Mouse (Mus musculus): ENCODE results near the gene Gm20388.

- TF ChIP-seq TAL1 (IDR thresholded peaks at IDR 0.05; ENCODE audit: low read length), result peak; percentile 57; the same call in 2 of the 3 replicates
- peak; percentile 73 for TF ChIP-seq GATA1 (IDR thresholded peaks at IDR 0.05; ENCODE audit: low read length)
These were observed 2656.1 kb downstream of the Gm20388 start for GRCm38 (mm10) chr8:122566766-122567165.

All from erythroblast, embryonic 14.5 days (primary cell).